Mouse (Mus musculus) c-Kit-positive CD71-positive TER-119-positive erythroid progenitor cells, embryonic 14.5 days (primary cell): ENCODE results near the gene Ms4a15.

Source experiments
- DNase-seq: peaks from one replicate; pipeline ENCODE4 v3.0.0-alpha.2; 2013; ENCODE audit warnings: low spot score

The Ms4a15 gene

DNA sequence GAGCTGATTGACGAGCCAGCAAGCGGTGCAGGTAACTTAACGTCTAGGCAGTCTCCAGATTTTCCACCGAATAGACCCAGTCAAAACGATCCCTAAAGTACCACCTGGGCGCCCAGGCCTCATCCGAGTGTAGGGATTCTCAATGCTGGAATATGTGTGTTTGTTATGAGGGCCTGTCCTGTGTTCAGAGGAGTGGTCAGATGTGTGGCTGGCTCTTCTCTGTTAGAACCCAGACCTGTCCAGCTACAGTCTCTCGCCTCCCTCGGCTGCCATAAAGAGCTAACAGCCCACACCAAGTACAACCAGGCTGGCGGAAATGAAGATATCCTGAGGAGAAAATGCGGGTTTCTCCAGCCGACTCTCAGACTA is 33.1 kb downstream of the Ms4a15 start:
- DNase-seq = no peak

DNA sequence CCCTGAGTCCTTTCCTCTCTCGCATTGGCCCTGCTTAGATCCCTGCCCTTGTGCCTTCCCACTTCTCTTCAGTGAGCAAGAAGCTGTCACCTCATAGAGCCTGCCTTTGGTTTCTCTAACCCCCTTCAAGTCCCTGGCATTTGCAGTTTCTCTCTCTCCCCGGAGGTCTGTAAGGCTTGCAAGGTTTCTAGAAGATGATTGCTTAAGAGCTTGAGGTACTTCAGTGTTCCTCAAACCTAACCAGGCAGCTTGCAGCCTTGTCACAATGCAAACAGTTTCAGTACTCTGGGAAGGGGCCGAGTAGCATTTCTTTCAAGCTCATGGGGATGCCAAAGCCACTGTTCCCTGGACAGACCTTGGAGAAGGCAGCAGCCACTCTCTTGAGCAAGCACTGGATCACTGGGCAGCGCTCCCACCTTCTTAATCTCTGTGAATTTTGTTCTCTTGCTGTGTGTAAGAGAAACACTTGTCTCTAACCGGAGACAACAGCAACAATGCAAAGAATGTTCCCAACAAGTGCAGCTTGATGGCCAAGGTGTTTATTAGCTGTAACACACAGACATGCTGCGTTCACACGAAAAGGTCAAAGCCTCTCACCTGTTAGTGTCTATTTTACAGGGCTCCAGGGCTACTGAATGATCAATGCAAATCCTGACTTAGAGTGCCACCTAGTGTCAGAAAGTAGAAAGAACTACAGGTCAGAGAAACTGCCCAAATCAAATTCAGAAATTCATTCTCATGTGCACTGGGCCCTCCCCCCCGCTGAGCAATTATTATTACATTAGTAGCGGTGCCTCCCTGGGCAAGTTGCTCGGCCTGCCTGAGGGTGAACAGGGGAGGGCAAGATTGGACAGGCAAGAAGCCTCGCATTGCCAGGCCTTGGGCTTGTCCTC is 33.7 kb downstream of the Ms4a15 start:
- DNase-seq = peak; percentile 68

DNA sequence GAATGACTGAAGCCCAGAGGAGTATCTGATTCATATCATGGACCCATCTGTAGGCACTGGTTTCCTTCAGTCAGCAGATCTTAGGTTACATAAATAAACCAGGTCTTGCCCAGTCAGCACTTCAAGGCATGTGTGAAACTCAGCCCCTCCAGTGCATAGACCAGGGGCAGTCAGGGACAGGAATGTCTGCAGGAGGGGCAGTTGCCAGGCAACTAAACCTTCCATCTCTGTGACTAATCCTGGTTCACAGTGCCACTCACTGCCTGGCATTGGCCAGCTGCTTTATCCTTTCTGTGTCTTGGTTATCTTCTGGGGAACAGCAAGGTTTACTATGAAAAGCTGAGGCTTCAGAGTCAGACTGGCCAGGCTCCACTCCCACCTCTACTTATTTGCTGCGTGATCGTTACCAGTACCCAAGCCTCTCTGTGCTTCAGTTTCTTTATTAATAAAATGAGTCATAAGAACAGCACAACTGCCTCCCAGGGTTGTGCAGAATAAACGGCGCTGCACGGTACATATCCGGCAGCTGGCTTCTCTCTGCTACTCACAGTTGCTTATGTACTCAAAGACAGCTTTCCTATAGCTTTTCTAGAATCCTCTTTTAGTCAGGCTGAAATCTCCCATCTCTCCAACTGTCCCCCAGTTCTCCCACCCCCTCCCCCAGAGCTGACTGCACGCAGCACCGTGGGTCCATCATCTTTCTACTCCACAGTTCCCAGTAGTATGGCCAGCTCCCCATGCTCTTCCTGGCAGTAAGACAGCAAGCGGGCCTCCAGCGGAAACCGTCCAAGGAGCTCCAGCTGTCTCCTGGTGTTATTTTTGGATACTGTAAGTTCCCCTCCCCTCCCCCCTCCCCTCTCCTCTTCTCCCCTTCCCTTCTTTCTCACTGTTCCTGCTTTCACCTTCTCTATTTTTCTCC is 40.8 kb downstream of the Ms4a15 start:
- no peak for DNase-seq

DNA sequence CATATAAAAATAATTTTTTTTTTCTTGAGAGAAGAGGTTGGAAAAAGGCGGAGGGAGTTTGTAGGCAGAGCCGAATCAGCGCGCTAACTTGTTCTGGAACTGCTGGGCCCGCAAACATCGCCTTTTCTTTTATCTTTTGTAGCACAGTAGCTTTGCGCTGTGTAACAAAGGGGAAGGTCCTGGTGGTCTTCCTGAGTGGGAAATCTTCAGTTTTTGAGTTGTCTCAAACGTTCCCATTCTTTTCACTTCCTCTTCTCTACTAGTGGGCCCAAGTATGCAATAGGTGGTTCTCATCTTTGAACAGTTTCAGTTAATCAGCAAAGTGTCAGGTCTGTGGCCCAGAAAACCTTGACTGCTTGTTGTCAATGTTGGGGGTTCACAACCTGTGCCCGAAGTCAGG is 43.5 kb downstream of the Ms4a15 start:
- DNase-seq = no peak

DNA sequence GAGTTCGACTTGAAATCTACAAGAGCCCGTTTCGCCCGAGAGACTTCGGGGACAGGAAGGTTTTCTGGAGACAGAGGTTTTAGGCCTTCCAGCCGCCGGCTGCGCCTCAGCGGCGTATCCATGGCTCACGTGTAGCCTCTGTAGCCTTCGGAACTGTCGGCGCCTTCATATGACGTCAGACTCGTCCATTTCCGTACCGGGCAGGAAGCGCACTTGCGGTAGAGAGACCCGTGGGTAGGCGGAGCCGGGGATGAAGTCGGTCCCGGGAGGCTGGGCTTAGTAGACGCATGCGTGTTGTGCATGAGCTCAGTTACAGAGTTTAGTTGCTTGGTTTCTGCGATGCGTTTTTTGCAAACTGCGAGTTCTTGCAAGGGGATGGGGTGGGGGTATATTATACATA is 43.9 kb downstream of the Ms4a15 start, which contains the start of gene Ccdc86:
Gene Ccdc86, minus strand, starts transcription at position 155 of the 400 bp plus-strand sequence.
- DNase-seq = peak; percentile 97

DNA sequence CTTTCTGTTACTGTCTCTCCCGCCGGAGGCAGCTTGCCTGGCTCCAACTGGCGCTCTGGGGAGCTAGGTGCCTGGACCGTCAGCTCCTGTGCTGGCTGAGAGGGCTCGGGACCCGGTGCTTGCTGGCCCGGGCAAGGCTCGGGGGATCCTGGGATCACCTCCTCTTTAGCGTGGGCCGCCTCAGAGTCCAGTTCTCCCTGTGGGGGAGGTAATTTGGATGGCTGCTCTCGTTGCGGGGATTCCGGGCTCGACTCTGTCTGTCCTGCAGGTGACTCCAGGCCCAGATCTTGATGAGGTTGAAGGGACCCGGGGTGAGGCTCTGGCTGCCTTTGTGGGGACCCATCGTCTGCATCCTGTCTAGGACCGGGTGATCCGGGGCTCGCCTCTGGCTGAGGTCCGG is 44.6 kb downstream of the Ms4a15 start:
- no peak for DNase-seq

DNA sequence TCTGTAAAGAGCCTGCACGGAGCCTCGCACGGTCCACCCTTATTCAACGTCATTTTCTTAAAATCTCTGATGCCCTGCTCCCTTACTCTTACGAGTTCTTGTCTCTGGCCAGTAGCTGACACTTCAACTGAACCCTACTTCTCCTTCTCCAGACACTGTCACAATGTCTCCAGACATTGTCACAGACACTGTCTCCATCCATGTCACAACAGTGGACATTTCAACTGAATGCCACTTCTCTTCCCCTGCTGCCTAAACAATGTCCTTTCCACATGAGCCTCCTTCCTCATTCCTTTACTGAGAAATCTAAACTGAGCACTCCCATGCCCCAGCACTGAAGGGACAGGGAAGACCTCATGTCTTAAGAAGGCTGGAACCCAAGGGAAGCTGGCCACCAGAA is 45.8 kb downstream of the Ms4a15 start:
- no peak for DNase-seq

DNA sequence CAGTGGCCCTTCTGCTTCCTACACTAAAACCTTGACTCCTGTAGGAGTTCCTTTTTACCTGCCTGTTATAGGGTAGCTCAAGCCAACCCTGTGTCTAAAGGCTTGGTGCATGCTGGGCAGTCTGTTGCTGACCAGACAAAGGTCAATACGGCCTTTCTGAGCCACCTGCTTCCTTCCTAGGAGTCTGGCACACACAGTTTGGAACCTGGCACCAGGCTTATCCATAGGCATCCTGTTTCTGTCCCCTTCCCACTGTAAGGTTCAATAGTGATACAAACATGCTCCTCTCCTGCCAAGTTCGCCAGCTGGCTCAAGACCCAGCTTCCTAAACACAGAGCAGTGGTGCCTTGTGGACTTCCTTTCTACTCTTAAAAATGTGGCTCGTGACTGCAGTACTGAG is 46.5 kb downstream of the Ms4a15 start:
- no peak for DNase-seq

DNA sequence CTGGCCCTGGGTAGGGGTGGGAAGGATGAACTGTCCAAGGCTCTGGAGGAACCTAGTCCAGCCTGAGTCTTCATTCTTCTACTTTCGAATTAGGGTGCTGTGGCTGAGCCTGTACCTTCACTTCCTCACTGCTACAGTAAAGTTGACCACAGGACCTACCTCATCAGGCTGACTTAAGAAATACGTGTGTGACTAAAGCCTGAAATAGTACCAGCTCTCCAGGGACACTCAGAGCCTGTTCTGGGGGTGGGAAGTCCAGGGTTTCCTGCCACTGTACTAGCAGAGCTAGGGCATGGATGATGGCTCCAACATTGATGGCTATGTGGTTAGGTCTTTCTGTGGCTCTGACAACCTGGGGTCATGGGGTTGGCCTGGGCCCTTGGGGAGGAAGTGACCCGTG is 49.1 kb downstream of the Ms4a15 start:
- DNase-seq = no peak

DNA sequence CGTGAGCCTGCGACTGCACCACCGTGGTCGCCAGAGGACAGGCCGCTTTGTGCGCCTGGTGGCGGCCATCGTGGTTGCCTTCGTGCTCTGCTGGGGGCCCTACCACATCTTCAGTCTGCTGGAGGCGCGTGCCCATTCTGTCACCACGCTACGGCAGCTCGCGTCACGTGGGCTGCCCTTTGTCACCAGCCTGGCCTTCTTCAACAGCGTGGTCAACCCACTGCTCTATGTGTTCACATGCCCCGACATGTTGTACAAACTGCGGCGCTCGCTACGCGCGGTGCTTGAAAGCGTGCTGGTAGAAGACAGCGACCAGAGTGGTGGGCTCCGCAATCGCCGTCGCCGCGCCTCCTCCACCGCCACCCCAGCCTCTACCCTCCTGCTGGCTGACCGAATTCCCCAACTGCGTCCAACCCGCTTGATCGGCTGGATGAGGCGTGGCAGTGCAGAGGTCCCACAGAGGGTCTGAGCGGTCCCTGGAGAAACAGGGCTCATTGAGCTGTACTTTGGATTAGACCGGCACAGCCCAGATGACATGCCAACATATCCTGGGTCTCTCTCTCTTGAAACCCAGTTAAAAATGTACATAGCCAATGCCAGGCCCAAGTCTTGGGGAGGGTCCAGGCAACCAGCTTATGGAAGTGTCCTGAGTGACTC is 52.1 kb downstream of the Ms4a15 start:
- DNase-seq = no peak

DNA sequence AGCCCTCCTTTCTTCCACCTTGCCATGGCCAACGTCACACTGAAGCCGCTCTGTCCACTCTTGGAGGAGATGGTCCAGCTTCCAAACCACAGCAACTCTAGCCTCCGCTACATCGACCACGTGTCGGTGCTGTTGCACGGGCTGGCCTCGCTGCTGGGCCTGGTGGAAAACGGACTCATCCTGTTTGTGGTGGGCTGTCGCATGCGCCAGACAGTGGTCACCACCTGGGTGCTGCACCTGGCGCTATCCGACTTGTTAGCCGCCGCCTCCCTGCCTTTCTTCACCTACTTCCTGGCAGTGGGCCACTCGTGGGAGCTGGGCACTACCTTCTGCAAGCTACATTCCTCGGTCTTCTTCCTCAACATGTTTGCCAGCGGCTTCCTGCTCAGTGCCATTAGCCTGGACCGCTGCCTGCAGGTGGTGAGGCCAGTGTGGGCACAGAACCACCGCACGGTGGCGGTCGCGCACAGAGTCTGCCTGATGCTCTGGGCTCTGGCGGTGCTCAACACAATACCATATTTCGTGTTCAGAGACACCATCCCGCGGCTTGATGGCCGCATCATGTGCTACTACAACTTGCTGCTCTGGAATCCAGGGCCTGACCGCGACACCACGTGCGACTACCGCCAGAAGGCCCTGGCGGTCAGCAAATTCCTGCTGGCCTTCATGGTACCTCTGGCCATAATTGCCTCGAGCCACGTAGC is 52.8 kb downstream of the Ms4a15 start:
- peak; percentile 68 for DNase-seq

DNA sequence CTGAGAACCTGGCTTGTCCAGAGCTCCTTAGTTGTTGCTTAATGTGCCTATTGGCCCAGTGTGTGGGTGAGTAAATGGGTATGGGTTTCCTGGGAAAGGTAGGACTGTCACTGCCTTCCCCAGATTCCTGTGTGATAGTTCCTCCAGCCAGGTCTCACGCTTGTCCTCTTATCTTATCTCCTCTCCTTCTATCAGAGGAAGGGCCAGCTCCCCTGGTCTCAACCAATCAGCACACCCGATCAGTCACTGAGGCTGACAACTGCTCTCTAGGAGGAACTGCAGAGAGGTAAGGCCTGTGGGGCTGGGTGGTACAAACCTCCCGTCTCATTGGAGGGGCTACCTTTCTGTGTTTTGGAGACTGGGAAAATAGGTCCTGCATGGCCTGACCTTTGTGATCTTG is 54.3 kb downstream of the Ms4a15 start:
- DNase-seq = no peak

DNA sequence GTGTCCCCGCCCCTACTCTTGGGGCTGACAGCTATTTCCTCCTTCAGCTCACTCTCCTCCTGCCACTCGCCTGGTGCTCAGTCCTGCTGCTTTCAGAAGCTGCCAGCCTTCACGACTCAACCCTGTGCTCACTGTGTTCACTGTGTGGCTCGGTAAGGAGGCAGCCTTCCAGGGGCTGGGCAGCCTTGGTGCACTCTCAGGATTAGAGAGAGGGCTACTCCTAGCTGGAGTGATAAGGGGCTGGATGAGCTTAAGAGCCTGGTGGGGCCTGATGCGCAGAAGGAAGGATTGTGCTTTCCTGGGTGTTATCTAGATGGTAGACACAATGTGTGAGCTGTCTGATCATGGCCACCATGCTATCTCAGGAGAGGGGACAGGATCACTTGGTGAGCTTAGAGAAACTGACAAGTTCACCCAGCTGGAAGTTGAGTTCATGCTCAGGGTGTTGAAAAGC is 55.9 kb downstream of the Ms4a15 start, which contains the start of gene Ptgdr2:
Gene Ptgdr2, plus strand, starts transcription at position 51 of the 454 bp plus-strand sequence.
- no peak for DNase-seq

DNA sequence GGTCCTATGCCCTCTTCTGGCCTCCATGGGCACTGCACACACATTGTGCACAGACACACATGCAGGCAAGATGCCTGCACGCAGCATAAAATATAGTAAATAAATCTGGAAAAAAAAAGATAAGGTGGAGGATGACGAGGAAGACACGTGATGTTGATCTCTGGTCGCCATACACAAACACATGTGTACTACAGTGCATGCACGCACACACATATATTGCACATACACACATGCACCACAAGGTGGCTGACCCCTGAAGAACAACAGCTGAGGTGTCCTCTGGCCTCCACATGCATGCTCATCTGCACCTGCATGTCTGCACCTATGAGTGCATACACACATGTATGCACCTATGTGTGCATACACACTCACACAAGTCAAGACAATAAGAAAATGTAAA is 57.0 kb downstream of the Ms4a15 start:
- no peak for DNase-seq

DNA sequence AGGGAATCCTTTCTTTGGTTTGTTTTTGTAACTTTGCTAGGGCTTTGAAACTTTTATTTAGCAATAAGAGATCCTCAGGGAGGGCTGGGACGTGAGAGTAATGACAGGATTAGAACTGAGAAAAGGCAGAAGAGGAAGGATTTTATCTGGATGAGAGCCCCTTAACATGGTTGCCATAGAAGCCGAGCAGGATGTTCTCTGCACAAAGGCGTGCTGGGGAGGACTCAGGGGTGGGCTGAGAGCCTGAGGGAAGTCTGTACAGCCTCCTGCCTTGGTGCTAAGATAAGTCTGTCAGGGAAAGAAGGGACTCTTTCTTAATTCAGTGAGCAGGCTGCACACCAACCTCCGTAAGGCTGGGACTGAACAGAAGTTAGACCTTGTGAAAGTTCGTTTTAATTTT is 58.0 kb downstream of the Ms4a15 start:
- DNase-seq = no peak

DNA sequence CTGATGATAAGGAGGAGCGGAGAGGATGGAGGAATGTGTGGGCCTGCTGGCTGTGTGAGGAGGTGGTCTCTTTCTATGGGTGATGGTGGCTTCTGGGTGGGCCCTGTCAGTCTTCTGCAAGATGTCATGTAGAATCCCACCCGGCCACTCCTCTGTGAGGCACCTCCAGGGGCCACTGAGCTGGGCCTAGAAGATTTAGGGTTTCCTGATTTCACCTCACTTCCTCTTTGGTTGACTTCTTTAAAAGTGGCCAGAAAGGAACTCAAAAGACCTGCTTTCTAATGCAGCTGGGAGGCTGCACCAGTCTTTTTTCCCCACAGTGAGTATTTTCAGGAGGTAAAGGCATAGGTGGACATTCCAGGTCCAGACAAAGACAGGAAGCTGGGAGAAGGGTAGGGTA is 62.4 kb downstream of the Ms4a15 start:
- no peak for DNase-seq
